Mouse (Mus musculus): ENCODE results near the gene Gm10644. TPM values are rescaled to one million over a fixed set of nuclear protein-coding genes. Genes with fewer than 3 reads are reported as not detected.
A peak's percentile ranks its signal among the peaks of the same experiment; 100 is the strongest.

Gene Gm10644
- polyA plus RNA-seq, 1 experiment from 2014 or later: 0.63 TPM

DNA sequence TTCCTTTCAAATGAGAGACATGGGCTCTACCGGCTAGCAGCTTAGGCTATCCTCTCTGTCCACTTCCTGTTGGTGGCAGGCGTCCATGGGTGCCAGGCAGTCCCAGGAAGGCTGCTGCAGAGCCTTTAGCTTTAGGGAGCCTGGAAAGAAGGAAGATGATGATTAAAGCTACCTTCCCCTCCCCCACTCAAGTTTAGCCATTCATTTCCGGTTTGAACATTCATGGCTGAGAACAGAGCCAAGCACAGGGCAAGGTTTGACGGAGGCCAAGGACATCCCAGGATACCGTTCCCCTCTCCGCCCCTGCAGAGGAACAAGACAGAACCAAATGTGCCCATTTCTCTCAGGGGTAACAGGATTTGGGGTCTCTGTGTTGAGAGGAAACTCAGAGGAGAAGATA is 22.6 kb upstream of the Gm10644 start:
- WGBS: 45% methylated on average over 6 of the region's 6 CpGs
- Histone ChIP-seq H3K4me1 (peaks cover 31% of the 10 kb centered on the region), H3K36me3 (peaks cover 36% of the 10 kb centered on the region), H3K27ac (peak overlapping the region; percentile 7; the same call in 1 of the 2 replicates), H3K4me2 (peak overlapping the region; percentile 9; the same call in 1 of the 2 replicates), H3K9ac (peak overlapping the region; percentile 40; the same call in 1 of the 2 replicates), H3K9me3 (no peaks in the 10 kb centered on the region), H3K4me3 (no peak overlapping the region), H3K27me3 (no peaks in the 10 kb centered on the region)
- ATAC-seq (ENCODE audit: insufficient number of reproducible peaks, insufficient read depth, low FRiP score, low TSS enrichment, low read depth): no peak

DNA sequence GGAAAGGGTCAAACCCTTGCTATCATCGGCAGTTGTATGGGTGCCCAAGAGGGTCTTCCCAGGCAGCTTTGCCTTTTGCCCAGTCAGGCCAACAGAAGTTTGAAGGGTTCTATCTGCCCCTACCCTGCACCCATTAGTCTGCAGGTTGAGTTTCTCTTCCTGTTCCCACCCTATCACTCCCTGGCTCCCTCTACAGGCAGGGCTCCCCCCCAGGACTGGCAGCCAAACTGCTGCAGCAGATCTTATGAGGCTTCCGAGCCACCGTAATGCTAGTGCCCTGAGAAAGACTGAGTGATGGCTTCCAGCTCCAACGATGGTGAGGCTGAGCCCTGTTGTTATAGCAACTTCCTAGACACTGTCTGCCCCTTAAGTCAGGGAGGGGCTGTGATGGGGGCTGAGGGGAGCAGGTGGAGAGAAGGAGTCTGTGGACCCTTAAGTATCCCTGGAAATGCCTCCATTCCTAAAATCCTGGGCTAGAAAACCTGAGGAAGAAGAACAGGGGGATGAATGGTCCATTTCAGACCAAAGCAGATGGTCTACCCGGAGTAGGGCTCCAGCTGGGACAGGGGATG is 21.9 kb upstream of the Gm10644 start:
- H3K4me2 ChIP-seq: no peak overlapping the region
- no peaks in the 10 kb centered on the region for H3K27me3 ChIP-seq
- peak overlapping the region; percentile 40; the same call in 1 of the 2 replicates for H3K9ac ChIP-seq
- H3K9me3 ChIP-seq: no peaks in the 10 kb centered on the region
- H3K36me3 ChIP-seq: peaks cover 28% of the 10 kb centered on the region
- no peak overlapping the region for H3K27ac ChIP-seq
- no peak overlapping the region for H3K4me3 ChIP-seq
- peaks cover 33% of the 10 kb centered on the region for H3K4me1 ChIP-seq
- WGBS: 85% methylated on average over 5 of the region's 5 CpGs
- ATAC-seq (ENCODE audit: insufficient number of reproducible peaks, insufficient read depth, low FRiP score, low TSS enrichment, low read depth): no peak

DNA sequence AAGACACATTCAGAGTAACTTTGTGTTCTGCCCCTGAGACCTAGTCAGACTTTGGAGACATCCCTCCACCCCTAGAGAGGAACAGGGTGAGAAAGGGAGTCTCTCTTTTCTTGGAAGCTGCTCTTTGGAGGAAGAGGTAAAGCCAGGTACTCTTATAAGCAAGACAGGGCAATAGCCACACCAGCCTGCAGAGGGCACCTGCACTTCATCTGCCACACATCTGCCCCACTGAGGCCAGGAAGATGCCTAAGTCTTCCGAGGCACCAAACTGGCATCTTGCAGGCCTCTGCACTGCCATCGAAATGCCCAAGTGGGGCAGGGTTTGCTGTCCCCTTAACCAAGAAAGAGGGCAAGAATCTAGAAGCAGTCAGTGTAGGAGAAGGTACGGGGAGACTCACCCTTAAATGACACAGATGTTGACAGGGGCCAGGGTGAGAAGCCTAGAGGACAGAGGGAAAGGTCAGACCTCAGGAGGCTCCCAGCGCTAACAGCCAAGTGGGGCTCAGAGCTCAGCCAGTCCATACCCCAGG is 21.2 kb upstream of the Gm10644 start:
- Histone ChIP-seq H3K27ac (no peak overlapping the region), H3K9me3 (no peaks in the 10 kb centered on the region), H3K27me3 (no peaks in the 10 kb centered on the region), H3K4me3 (no peak overlapping the region), H3K4me1 (peaks cover 38% of the 10 kb centered on the region), H3K9ac (no peak overlapping the region), H3K36me3 (peaks cover 21% of the 10 kb centered on the region), H3K4me2 (no peak overlapping the region)
- no peak for ATAC-seq (ENCODE audit: insufficient number of reproducible peaks, insufficient read depth, low FRiP score, low TSS enrichment, low read depth)
- WGBS: 77% methylated on average over 4 of the region's 4 CpGs

DNA sequence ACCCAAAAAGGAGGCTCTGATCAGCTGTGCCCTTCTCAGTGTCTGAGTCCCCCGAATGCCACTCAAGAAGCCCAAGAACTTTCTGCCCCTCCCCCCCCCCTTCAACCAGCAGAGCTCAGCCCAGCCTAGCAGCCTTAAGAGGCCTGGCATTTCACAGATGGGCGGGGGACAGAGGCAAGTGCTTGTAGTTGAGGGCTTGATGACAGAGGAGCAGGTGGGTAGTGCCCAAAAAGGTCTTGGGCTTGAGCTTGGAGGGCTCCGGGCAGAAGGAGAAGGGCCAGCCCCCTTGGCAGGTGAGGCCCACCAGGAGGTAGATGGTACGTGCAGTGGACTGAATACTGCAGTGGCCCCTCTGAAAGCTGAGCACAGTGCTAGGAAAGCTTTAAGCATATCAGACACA is 19.5 kb upstream of the Gm10644 start:
- WGBS: 77% methylated on average over 4 of the region's 4 CpGs
- peaks cover 10% of the 10 kb centered on the region for H3K36me3 ChIP-seq
- H3K27ac ChIP-seq: no peak overlapping the region
- peak overlapping the region; percentile 7; the same call in 1 of the 2 replicates for H3K9ac ChIP-seq
- H3K9me3 ChIP-seq: no peaks in the 10 kb centered on the region
- H3K4me2 ChIP-seq: peak overlapping the region; percentile 96; the same call in 1 of the 2 replicates
- peak overlapping the region; percentile 90; the same call in 1 of the 2 replicates for H3K4me3 ChIP-seq
- ATAC-seq (ENCODE audit: insufficient number of reproducible peaks, insufficient read depth, low FRiP score, low TSS enrichment, low read depth): no peak
- H3K4me1 ChIP-seq: peaks cover 38% of the 10 kb centered on the region
- no peaks in the 10 kb centered on the region for H3K27me3 ChIP-seq

DNA sequence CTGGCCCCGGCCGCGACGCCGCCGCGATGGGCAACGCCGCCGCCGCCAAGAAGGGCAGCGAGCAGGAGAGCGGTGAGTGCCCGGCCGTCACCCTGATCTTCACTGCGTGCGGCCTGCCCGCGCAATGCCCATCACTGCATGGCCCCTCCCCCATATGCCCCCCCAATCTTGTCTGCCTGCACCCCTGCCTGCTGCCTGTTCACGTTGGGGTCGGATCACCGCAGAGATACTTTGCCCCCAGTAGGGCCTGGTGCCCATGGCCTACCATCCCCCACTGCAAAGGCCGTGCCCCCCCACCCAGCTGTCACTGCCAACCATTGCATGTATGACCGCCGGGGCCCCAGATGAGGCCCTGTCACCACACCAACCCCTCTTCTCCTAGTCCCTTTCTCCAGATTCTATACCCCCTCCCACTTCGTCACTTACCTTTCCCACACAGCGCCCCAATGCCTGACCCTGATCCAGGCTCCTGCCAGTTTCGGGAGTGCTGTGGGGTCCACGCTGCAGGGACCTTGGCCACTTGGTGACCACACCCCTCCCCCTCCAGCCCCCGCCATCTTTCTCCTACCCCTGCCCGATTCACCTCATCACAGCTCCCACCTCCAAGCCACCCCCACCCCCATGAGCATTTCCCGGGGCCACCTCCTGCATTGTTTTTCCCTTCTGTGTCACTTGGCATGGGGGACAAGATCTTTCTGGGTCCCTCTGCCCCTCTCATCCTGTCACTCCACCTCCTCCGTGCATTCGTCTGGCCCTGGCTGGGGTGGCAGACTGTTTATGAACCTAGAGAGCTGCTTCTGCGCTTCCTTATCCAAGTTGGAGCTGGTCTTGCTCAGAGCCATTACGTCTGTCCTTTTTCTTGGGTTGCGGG is 18.4 kb upstream of the Gm10644 start:
- H3K9ac ChIP-seq: peak overlapping the region; percentile 93
- H3K36me3 ChIP-seq: peaks cover 18% of the 10 kb centered on the region
- H3K4me2 ChIP-seq: peak overlapping the region; percentile 96
- peaks cover 38% of the 10 kb centered on the region for H3K4me1 ChIP-seq
- no peaks in the 10 kb centered on the region for H3K9me3 ChIP-seq
- peak; percentile 22; the same call in 1 of the 2 replicates for ATAC-seq (ENCODE audit: insufficient number of reproducible peaks, insufficient read depth, low FRiP score, low TSS enrichment, low read depth)
- 3% methylated on average over 37 of the region's 37 CpGs for WGBS
- no peaks in the 10 kb centered on the region for H3K27me3 ChIP-seq
- peak overlapping the region; percentile 90 for H3K4me3 ChIP-seq
- H3K27ac ChIP-seq: peak overlapping the region; percentile 74

DNA sequence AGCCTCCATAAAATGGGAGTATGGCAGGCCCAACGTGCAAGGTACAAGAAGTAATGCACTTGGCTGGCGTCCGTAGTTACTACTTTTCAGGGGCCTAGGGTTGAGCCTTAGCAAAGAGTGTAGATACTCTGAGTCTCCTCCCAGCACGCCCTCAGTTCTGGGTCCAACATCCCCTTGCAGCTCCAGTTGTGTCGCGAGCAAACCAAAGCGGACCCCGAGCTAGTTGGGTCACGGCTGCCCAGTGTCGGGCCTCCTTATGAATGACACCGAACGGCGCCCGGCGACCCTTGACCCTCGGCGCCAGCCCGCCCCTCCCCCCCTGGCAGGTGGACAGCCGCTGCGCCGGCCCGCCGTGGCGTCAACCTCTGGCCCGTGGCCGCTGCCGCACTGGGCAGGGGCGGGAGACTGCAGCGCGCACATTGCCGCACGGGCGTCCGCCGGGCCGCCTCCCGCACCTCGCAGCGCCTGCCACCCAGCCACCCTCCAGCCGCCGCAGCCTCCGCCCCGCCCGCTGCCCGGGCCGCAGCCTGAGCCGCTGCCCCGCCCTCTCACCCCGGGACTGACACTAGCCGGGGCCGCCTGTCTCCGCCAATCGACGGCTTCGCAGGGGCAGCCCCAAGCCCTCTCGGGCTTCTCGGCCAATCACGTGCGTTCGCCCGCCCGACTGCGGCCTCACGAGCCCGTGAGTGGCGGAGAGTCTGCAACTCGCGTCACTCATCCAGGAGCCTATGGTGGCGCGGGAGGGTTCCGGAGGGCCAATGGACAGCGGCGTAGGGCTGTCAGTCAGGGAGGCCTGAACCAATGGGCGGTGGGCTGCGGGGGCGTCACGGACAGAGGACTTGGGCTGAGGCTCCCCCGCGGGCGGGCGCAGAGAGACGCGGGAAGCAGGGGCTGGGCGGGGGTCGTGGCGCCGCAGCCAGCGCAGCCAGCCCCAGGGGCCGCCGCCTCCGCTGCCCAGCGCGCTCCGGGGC is 17.4 kb upstream of the Gm10644 start, which contains the start of gene Prkaca:
Gene Prkaca (plus strand): TSS at position 844 of the 971 bp plus-strand sequence.
- H3K9ac ChIP-seq: peak within 1 kb of the TSS; percentile 93
- peak within 1 kb of the TSS; percentile 74 for H3K27ac ChIP-seq
- peak within 1 kb of the TSS; percentile 96 for H3K4me2 ChIP-seq
- ATAC-seq (ENCODE audit: insufficient number of reproducible peaks, insufficient read depth, low FRiP score, low TSS enrichment, low read depth): peak; percentile 99
- H3K27me3 ChIP-seq: no peaks in the 10 kb centered on the region
- peaks cover 24% of the 10 kb centered on the region for H3K36me3 ChIP-seq
- no peaks in the 10 kb centered on the region for H3K9me3 ChIP-seq
- under 1% methylated on average over 80 of the region's 94 CpGs for WGBS
- peaks cover 32% of the 10 kb centered on the region for H3K4me1 ChIP-seq
- peak within 1 kb of the TSS; percentile 90 for H3K4me3 ChIP-seq

DNA sequence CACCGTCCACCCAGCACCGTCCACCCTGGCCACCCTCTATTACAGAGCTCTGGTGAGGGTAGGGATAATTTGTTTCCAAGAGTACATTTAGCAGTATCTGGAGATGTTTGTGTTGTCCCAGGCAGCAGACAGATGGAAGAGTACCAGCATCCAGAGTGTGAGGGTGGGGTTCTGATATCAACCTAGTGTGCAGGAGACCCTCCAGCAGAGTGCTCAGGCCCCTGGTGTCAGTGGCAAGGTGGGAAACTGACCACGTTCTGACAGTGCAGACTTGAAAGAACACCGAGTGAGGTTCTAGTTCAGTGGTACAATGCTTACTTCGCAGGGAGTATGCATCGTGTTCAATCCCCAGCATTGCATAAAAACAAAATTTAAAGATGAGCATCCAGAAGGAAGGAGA is 16.7 kb upstream of the Gm10644 start:
- Histone ChIP-seq H3K4me1 (peaks cover 24% of the 10 kb centered on the region), H3K9me3 (no peaks in the 10 kb centered on the region), H3K9ac (peak overlapping the region; percentile 80; the same call in 1 of the 2 replicates), H3K4me3 (peak overlapping the region; percentile 90; the same call in 1 of the 2 replicates), H3K4me2 (peak overlapping the region; percentile 83), H3K27me3 (no peaks in the 10 kb centered on the region), H3K36me3 (peaks cover 28% of the 10 kb centered on the region), H3K27ac (no peak overlapping the region)
- no peak for ATAC-seq (ENCODE audit: insufficient number of reproducible peaks, insufficient read depth, low FRiP score, low TSS enrichment, low read depth)
- 83% methylated on average over 6 of the region's 6 CpGs for WGBS

DNA sequence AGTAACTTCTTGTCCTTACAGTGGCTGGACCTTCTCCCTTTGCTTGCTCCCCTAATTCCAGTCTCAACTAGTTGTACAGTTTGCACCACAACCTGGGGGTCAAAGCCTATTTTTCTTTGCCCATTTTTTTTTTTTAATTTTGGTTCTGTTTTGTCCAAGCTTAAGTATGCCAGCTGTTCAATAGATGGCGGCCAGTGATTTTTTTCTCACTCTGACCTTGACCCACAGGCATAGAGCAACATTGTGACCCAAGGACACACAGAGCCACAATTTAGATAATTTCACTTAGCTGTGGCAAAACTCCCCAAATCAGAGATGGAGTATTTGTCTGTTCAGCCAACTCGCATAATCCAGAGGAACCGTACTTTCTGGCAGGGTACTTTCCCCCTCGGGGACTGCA is 16.1 kb upstream of the Gm10644 start:
- Histone ChIP-seq H3K4me1 (peaks cover 20% of the 10 kb centered on the region), H3K36me3 (peaks cover 28% of the 10 kb centered on the region), H3K4me2 (no peak overlapping the region), H3K27ac (no peak overlapping the region), H3K9ac (no peak overlapping the region), H3K4me3 (no peak overlapping the region), H3K27me3 (no peaks in the 10 kb centered on the region), H3K9me3 (no peaks in the 10 kb centered on the region)
- WGBS: 90% methylated on average over 4 of the region's 4 CpGs
- no peak for ATAC-seq (ENCODE audit: insufficient number of reproducible peaks, insufficient read depth, low FRiP score, low TSS enrichment, low read depth)

DNA sequence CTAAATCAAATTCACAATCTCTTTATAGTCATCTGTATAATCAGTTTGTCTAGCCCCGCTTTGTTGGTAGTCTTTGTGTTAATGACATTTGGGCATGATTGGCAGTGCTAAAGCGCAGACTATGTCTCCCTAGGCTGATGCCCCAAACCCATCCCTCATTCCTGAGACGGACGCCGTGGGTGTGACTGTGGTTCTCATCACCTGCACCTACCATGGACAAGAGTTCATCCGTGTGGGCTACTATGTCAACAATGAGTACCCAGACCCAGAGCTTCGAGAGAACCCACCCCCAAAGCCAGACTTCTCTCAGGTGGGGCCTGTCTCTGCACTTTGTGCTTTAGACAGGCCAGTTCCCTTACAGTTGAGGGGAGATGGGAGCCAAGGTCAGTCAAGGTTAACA is 12.7 kb upstream of the Gm10644 start:
- Histone ChIP-seq H3K36me3 (peaks cover 37% of the 10 kb centered on the region), H3K27ac (no peak overlapping the region), H3K4me1 (peaks cover 7% of the 10 kb centered on the region), H3K4me3 (no peak overlapping the region), H3K9me3 (no peaks in the 10 kb centered on the region), H3K9ac (no peak overlapping the region), H3K27me3 (no peaks in the 10 kb centered on the region), H3K4me2 (no peak overlapping the region)
- ATAC-seq (ENCODE audit: insufficient number of reproducible peaks, insufficient read depth, low FRiP score, low TSS enrichment, low read depth): no peak
- WGBS: 95% methylated on average over 7 of the region's 7 CpGs

DNA sequence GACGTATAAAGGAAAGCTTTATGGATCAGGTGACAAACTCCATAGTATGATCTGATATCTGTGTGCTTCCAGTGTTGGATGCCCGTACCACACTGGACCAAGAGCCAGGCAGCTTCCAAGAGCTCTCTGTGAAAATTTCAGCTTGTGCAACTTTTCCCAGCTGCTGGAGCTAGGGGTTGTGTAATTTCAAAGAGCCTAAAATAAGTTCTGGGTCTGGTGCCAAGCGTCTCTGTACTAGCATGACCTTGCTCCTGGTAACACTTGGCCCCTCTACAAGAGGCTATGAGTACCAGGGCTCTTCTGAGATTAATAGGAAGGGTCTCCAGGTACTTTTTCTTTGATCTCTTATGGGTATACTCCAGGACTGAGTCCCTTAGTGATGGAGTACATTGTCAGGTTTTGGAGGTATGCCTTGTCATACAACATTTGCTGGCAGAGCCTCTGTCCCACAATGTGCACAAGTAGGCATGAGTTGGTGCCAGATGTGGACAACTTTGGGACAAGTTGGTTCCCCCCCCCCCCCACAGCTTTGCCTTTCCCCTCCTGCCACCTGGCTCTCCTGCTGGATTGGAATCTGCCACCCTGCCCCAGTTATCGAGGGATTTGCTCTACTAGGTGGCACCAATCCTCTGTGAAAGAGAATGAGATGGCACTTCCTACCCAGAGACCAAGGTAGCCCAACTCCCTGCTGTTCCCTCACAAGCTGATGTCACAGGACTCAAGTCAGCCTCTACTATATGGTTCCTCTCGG is 9.2 kb upstream of the Gm10644 start:
- Histone ChIP-seq H3K9me3 (no peaks in the 10 kb centered on the region), H3K9ac (no peak overlapping the region), H3K36me3 (peaks cover 30% of the 10 kb centered on the region), H3K4me1 (no peaks in the 10 kb centered on the region), H3K27ac (no peak overlapping the region), H3K4me2 (no peak overlapping the region), H3K4me3 (no peak overlapping the region), H3K27me3 (no peaks in the 10 kb centered on the region)
- whole genome bisulfite sequencing: 92% methylated on average over 5 of the region's 5 CpGs
- no peak for ATAC-seq (ENCODE audit: insufficient number of reproducible peaks, insufficient read depth, low FRiP score, low TSS enrichment, low read depth)
